Mouse (Mus musculus): ENCODE results near the gene Vsig8. TPM values are rescaled to one million over a fixed set of nuclear protein-coding genes. Genes with fewer than 3 reads are reported as not detected.

The Vsig8 gene
- polyA plus RNA-seq, 1 experiment, result not detected

GRCm38 (mm10) chr1:172526380-172527081, 29.2 kb upstream of the Vsig8 start:
- no peak overlapping the region for H3K27ac ChIP-seq (ENCODE audit: insufficient read depth, low read length)
- peaks cover 8% of the 10 kb centered on the region; the same call in 1 of the 2 replicates for H3K4me1 ChIP-seq (ENCODE audit: control insufficient read depth, insufficient read depth, low read length)
- no peak for TF ChIP-seq CTCF (IDR thresholded peaks at IDR 0.05; ENCODE audit: borderline replicate concordance, insufficient read depth, low read length)
- no peak for TF ChIP-seq POLR2A (IDR thresholded peaks at IDR 0.05; ENCODE audit: low read depth, low read length)
- no peak overlapping the region for H3K4me3 ChIP-seq (ENCODE audit: insufficient read depth, low read length)

GRCm38 (mm10) chr1:172527431-172527830, 28.3 kb upstream of the Vsig8 start:
- H3K27ac ChIP-seq (ENCODE audit: insufficient read depth, low read length), result no peak overlapping the region
- TF ChIP-seq CTCF (IDR thresholded peaks at IDR 0.05; ENCODE audit: borderline replicate concordance, insufficient read depth, low read length), result no peak
- no peak for TF ChIP-seq POLR2A (IDR thresholded peaks at IDR 0.05; ENCODE audit: low read depth, low read length)
- peaks cover 8% of the 10 kb centered on the region; the same call in 1 of the 2 replicates for H3K4me1 ChIP-seq (ENCODE audit: control insufficient read depth, insufficient read depth, low read length)
- no peak overlapping the region for H3K4me3 ChIP-seq (ENCODE audit: insufficient read depth, low read length)

- no peak overlapping the region for H3K27ac ChIP-seq (ENCODE audit: insufficient read depth, low read length)
- TF ChIP-seq CTCF (IDR thresholded peaks at IDR 0.05; ENCODE audit: borderline replicate concordance, insufficient read depth, low read length), result peak; percentile 100
- no peak for TF ChIP-seq POLR2A (IDR thresholded peaks at IDR 0.05; ENCODE audit: low read depth, low read length)
- H3K4me3 ChIP-seq (ENCODE audit: insufficient read depth, low read length), result no peak overlapping the region
- H3K4me1 ChIP-seq (ENCODE audit: control insufficient read depth, insufficient read depth, low read length), result peaks cover 8% of the 10 kb centered on the region
Observed at GRCm38 (mm10) chr1:172528701-172529100, 27.0 kb upstream of the Vsig8 start.

GRCm38 (mm10) chr1:172530544-172531220, 25.1 kb upstream of the Vsig8 start:
- Histone ChIP-seq H3K27ac (ENCODE audit: insufficient read depth, low read length) (no peak overlapping the region), H3K4me3 (ENCODE audit: insufficient read depth, low read length) (no peak overlapping the region), H3K4me1 (ENCODE audit: control insufficient read depth, insufficient read depth, low read length) (peaks cover 8% of the 10 kb centered on the region)
- TF ChIP-seq CTCF (IDR thresholded peaks at IDR 0.05; ENCODE audit: borderline replicate concordance, insufficient read depth, low read length), result no peak
- no peak for TF ChIP-seq POLR2A (IDR thresholded peaks at IDR 0.05; ENCODE audit: low read depth, low read length)

GRCm38 (mm10) chr1:172532551-172532950, 23.2 kb upstream of the Vsig8 start:
- TF ChIP-seq POLR2A (IDR thresholded peaks at IDR 0.05; ENCODE audit: low read depth, low read length) (no peak), CTCF (IDR thresholded peaks at IDR 0.05; ENCODE audit: borderline replicate concordance, insufficient read depth, low read length) (no peak)
- H3K4me1 ChIP-seq (ENCODE audit: control insufficient read depth, insufficient read depth, low read length), result peaks cover 8% of the 10 kb centered on the region
- H3K4me3 ChIP-seq (ENCODE audit: insufficient read depth, low read length), result no peak overlapping the region
- no peak overlapping the region for H3K27ac ChIP-seq (ENCODE audit: insufficient read depth, low read length)

- H3K27ac ChIP-seq (ENCODE audit: insufficient read depth, low read length), result no peak overlapping the region
- H3K4me1 ChIP-seq (ENCODE audit: control insufficient read depth, insufficient read depth, low read length), result peaks cover 8% of the 10 kb centered on the region
- TF ChIP-seq CTCF (IDR thresholded peaks at IDR 0.05; ENCODE audit: borderline replicate concordance, insufficient read depth, low read length) (no peak), POLR2A (IDR thresholded peaks at IDR 0.05; ENCODE audit: low read depth, low read length) (no peak)
- H3K4me3 ChIP-seq (ENCODE audit: insufficient read depth, low read length), result no peak overlapping the region
Observed at GRCm38 (mm10) chr1:172535116-172535515, 20.6 kb upstream of the Vsig8 start.

- H3K27ac ChIP-seq (ENCODE audit: insufficient read depth, low read length), result no peak overlapping the region
- TF ChIP-seq POLR2A (IDR thresholded peaks at IDR 0.05; ENCODE audit: low read depth, low read length), result no peak
- no peak for TF ChIP-seq CTCF (IDR thresholded peaks at IDR 0.05; ENCODE audit: borderline replicate concordance, insufficient read depth, low read length)
Observed at GRCm38 (mm10) chr1:172539827-172540226, 15.9 kb upstream of the Vsig8 start.

DNA sequence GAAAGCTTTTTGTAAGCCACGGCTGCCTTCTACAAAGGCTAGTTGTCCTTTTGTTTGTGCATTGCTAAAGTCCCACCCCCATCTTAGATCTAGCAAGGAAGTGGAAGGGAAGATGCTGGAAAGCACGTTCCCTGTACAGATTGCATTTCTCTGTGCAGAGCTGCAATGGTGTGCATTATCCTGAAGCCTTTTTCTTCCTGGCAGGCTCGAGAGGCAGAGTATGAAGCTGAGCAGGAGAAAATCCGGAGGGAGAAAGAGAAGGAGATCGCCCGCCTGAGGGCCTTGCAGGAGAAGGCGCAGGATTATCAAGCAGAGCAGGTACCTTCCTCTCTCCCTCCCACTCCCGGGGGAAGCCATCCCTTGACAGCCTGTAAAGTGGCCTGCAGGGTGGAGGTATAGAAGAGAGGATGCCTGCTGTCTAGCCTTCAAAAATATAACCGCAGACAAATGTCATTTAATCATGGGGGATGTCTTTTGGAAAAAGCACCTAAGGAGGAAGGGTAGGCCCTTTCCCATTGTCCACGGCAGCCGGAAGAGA, 15.4 kb upstream of the Vsig8 start:
- no peaks in the 10 kb centered on the region for H3K4me1 ChIP-seq (ENCODE audit: control insufficient read depth, insufficient read depth, low read length)
- no peak overlapping the region for H3K27ac ChIP-seq (ENCODE audit: insufficient read depth, low read length)
- no peak for TF ChIP-seq POLR2A (IDR thresholded peaks at IDR 0.05; ENCODE audit: low read depth, low read length)
- no peak for TF ChIP-seq CTCF (IDR thresholded peaks at IDR 0.05; ENCODE audit: borderline replicate concordance, insufficient read depth, low read length)
- no peak overlapping the region for H3K4me3 ChIP-seq (ENCODE audit: insufficient read depth, low read length)

More at GRCm38 (mm10) chr1:172539827-172540226, 15.9 kb upstream of the Vsig8 start:
- Histone ChIP-seq H3K4me3 (ENCODE audit: insufficient read depth, low read length) (no peak overlapping the region), H3K4me1 (ENCODE audit: control insufficient read depth, insufficient read depth, low read length) (no peaks in the 10 kb centered on the region)

DNA sequence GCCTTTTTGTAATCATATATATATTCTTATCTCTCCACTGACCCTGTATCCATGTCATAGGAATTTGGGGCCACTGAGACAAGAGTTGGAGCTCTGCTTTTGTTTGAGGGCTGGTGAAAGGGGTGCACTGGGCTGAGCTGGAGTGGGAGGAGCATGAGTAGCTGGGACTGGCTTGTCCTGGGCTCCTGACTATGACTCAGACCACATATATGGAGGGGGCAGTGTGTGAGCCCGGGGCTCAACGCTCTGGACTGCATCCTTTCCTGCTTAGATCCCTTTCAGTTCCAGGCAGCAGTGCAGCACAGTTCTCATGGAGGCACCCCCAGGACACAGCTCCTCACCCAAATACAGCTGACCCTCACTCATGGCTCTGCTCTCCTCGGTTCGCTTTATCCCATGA, 9.7 kb upstream of the Vsig8 start:
- Histone ChIP-seq H3K4me3 (ENCODE audit: insufficient read depth, low read length) (no peak overlapping the region), H3K4me1 (ENCODE audit: control insufficient read depth, insufficient read depth, low read length) (peaks cover 6% of the 10 kb centered on the region; the same call in 1 of the 2 replicates), H3K27ac (ENCODE audit: insufficient read depth, low read length) (no peak overlapping the region)
- TF ChIP-seq CTCF (IDR thresholded peaks at IDR 0.05; ENCODE audit: borderline replicate concordance, insufficient read depth, low read length) (no peak), POLR2A (IDR thresholded peaks at IDR 0.05; ENCODE audit: low read depth, low read length) (no peak)

DNA sequence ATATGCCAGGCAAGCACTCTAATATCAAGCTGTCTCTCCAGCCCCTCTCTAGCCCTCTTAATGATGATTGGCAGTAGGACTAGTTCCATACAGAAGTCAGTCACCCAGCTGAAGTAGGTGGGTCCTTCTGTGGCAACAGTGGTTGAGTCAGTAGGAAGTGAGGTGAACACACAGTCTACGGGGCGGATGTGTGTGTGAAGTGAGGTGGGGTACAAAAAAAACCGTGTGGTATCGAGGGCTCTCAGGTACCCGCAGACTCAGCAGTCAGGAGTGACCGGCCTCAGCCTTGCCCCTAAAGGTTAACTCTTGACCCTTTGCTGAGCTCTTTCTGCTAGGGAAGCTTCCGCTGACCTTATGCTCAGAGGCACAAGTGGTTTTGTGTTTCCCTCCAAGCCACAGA, 7.2 kb upstream of the Vsig8 start:
- Histone ChIP-seq H3K4me1 (ENCODE audit: control insufficient read depth, insufficient read depth, low read length) (peaks cover 8% of the 10 kb centered on the region; the same call in 1 of the 2 replicates), H3K4me3 (ENCODE audit: insufficient read depth, low read length) (no peak overlapping the region), H3K27ac (ENCODE audit: insufficient read depth, low read length) (no peak overlapping the region)
- TF ChIP-seq POLR2A (IDR thresholded peaks at IDR 0.05; ENCODE audit: low read depth, low read length) (no peak), CTCF (IDR thresholded peaks at IDR 0.05; ENCODE audit: borderline replicate concordance, insufficient read depth, low read length) (no peak)
